Mouse (Mus musculus) retina, embryonic 14.5 days (tissue): ENCODE results near the gene Best2.
A peak's percentile ranks its signal among the peaks of the same experiment; 100 is the strongest.

Experiments used
- DNase-seq: peaks from one replicate; pipeline ENCODE4 v3.0.0-alpha.2; 2015; ENCODE audit warnings: low spot score

Best2 gene

GRCm38 (mm10) chr8:84982499-84983011, 31.8 kb downstream of the Best2 start:
- no peak for DNase-seq

- DNase-seq, result no peak
Measured at GRCm38 (mm10) chr8:84981644-84982498, 32.5 kb downstream of the Best2 start.

- peak; percentile 56 for DNase-seq
Measured at GRCm38 (mm10) chr8:84980622-84981358, 33.5 kb downstream of the Best2 start.

- DNase-seq, result peak; percentile 93
Measured at GRCm38 (mm10) chr8:84979599-84980421, 34.5 kb downstream of the Best2 start.

GRCm38 (mm10) chr8:84978248-84978940, 35.9 kb downstream of the Best2 start, which contains the start of gene Junb:
TSS of gene Junb (minus strand) at chr8:84978718.
- DNase-seq, result peak; percentile 91

GRCm38 (mm10) chr8:84977435-84978247, 36.7 kb downstream of the Best2 start:
- peak; percentile 56 for DNase-seq

GRCm38 (mm10) chr8:84976763-84977434, 37.4 kb downstream of the Best2 start:
- no peak for DNase-seq

GRCm38 (mm10) chr8:84976031-84976762, 38.1 kb downstream of the Best2 start:
- DNase-seq, result peak; percentile 95

- peak; percentile 69 for DNase-seq
Measured at GRCm38 (mm10) chr8:84975434-84975833, 38.9 kb downstream of the Best2 start.

GRCm38 (mm10) chr8:84974543-84975142, 39.7 kb downstream of the Best2 start:
- no peak for DNase-seq

- peak; percentile 82 for DNase-seq
Measured at GRCm38 (mm10) chr8:84973803-84974542, 40.4 kb downstream of the Best2 start.

GRCm38 (mm10) chr8:84973079-84973478, 41.3 kb downstream of the Best2 start:
- DNase-seq, result no peak

GRCm38 (mm10) chr8:84970913-84971312, 43.4 kb downstream of the Best2 start:
- no peak for DNase-seq

- no peak for DNase-seq
Measured at GRCm38 (mm10) chr8:84970135-84970790, 44.1 kb downstream of the Best2 start.

GRCm38 (mm10) chr8:84969241-84970134, 44.8 kb downstream of the Best2 start, which contains the start of the genes Gm49661, Prdx2 and Rnaseh2a:
TSS of gene Gm49661 (minus strand) at chr8:84969433.
TSS of gene Prdx2 (plus strand) at chr8:84969587.
TSS of gene Rnaseh2a (minus strand) at chr8:84969767.
- peak; percentile 81 for DNase-seq

- no peak for DNase-seq
Measured at GRCm38 (mm10) chr8:84968650-84969049, 45.7 kb downstream of the Best2 start.
